Mouse (Mus musculus): Measurements from ENCODE around the gene Spaca7.

Spaca7 gene

GRCm38 (mm10) chr8:12572814-12573534, at the start of gene Spaca7:
Gene Spaca7 (plus strand): TSS chr8:12573029.
- H3K4me3 ChIP-seq (replicated peaks; ENCODE audit: low read length), result no peak within 1 kb of the TSS
- TF ChIP-seq NANOG (IDR thresholded peaks at IDR 0.05; ENCODE audit: borderline replicate concordance, low read length) (no peak), CTCF (conservative IDR thresholded peaks at IDR 0.05; ENCODE audit: low read length) (no peak), POU5F1 (IDR thresholded peaks at IDR 0.05; ENCODE audit: borderline replicate concordance, low read length) (no peak)
- H3K9me3 ChIP-seq (ENCODE audit: low read length), result no peaks in the 10 kb centered on the region

DNA sequence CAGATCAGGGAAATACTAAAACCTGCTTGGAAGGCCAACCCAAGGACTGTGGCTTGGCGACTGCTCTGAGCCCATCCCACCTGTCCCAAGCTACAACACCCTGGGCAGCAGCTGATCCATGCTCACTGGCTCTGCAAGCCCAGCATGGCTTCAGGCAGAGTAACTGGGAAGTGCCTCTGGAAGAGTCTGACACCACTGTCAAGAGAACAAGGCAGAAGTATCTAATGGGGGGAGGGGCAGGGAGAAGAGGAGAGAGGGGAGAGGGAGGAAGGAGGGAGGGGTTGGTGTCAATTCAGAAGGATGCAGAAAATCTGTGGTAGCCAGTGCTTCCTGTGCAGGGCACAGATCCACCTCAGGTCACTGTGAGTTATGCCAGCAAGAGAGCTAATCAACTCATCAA, 48.5 kb upstream of the Spaca7 start:
- H3K36me3 ChIP-seq (ENCODE audit: insufficient read depth, low read length), result no peaks in the 10 kb centered on the region

More at GRCm38 (mm10) chr8:12572814-12573534, at the start of gene Spaca7:
- H3K36me3 ChIP-seq (ENCODE audit: insufficient read depth, low read length), result no peaks in the 10 kb centered on the region
- H3K4me1 ChIP-seq (replicated peaks; ENCODE audit: low read depth, low read length), result peaks cover 5% of the 10 kb centered on the region; the same call in 1 of the 2 replicates
- peaks cover 23% of the 10 kb centered on the region for H3K27me3 ChIP-seq (ENCODE audit: insufficient read depth, low read length)

GRCm38 (mm10) chr8:12528659-12529058, 44.2 kb upstream of the Spaca7 start:
- H3K27me3 ChIP-seq (ENCODE audit: insufficient read depth, low read length), result peaks cover 3% of the 10 kb centered on the region; the same call in 1 of the 2 replicates
- TF ChIP-seq POU5F1 (IDR thresholded peaks at IDR 0.05; ENCODE audit: borderline replicate concordance, low read length), result no peak
- TF ChIP-seq NANOG (IDR thresholded peaks at IDR 0.05; ENCODE audit: borderline replicate concordance, low read length), result no peak
- H3K36me3 ChIP-seq (ENCODE audit: insufficient read depth, low read length), result no peaks in the 10 kb centered on the region
- no peak overlapping the region for H3K4me3 ChIP-seq (replicated peaks; ENCODE audit: low read length)
- H3K9me3 ChIP-seq (ENCODE audit: low read length), result no peaks in the 10 kb centered on the region
- H3K4me1 ChIP-seq (replicated peaks; ENCODE audit: low read depth, low read length), result peaks cover 52% of the 10 kb centered on the region

More for the DNA sequence above, 48.5 kb upstream of the Spaca7 start:
- Histone ChIP-seq H3K9me3 (ENCODE audit: low read length) (peaks cover 4% of the 10 kb centered on the region), H3K4me3 (replicated peaks; ENCODE audit: low read length) (no peak overlapping the region), H3K4me1 (replicated peaks; ENCODE audit: low read depth, low read length) (peaks cover 51% of the 10 kb centered on the region), H3K27me3 (ENCODE audit: insufficient read depth, low read length) (peaks cover 3% of the 10 kb centered on the region; the same call in 1 of the 2 replicates)
- no peak for TF ChIP-seq NANOG (IDR thresholded peaks at IDR 0.05; ENCODE audit: borderline replicate concordance, low read length)
- no peak for TF ChIP-seq POU5F1 (IDR thresholded peaks at IDR 0.05; ENCODE audit: borderline replicate concordance, low read length)
- TF ChIP-seq CTCF (conservative IDR thresholded peaks at IDR 0.05; ENCODE audit: low read length), result no peak

DNA sequence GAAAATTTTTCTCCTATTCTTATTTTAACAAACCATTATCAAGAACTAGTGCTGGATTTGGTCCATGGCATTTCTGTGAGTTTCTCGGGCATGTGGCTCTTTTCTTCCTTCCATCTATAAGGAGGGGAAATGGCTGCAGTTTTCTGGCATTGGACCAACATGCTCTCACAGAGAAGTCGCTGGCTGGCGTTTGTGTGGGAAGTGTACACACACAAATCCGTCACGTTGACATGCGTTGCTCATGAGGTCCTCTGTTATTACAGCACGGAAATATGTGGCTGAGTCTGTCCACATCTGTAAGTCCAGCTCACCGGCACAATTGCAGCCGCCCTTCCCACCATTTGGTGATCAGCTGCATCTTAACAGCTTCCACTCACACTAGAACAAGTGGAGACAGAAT, 37.2 kb upstream of the Spaca7 start:
- TF ChIP-seq NANOG (IDR thresholded peaks at IDR 0.05; ENCODE audit: borderline replicate concordance, low read length) (no peak), CTCF (conservative IDR thresholded peaks at IDR 0.05; ENCODE audit: low read length) (no peak), POU5F1 (IDR thresholded peaks at IDR 0.05; ENCODE audit: borderline replicate concordance, low read length) (no peak)
- Histone ChIP-seq H3K27me3 (ENCODE audit: insufficient read depth, low read length) (no peaks in the 10 kb centered on the region), H3K4me3 (replicated peaks; ENCODE audit: low read length) (peak overlapping the region; percentile 64), H3K9me3 (ENCODE audit: low read length) (no peaks in the 10 kb centered on the region), H3K4me1 (replicated peaks; ENCODE audit: low read depth, low read length) (peaks cover 32% of the 10 kb centered on the region), H3K36me3 (ENCODE audit: insufficient read depth, low read length) (peaks cover 13% of the 10 kb centered on the region)

GRCm38 (mm10) chr8:12536306-12536705, 36.5 kb upstream of the Spaca7 start:
- peaks cover 16% of the 10 kb centered on the region for H3K36me3 ChIP-seq (ENCODE audit: insufficient read depth, low read length)

DNA sequence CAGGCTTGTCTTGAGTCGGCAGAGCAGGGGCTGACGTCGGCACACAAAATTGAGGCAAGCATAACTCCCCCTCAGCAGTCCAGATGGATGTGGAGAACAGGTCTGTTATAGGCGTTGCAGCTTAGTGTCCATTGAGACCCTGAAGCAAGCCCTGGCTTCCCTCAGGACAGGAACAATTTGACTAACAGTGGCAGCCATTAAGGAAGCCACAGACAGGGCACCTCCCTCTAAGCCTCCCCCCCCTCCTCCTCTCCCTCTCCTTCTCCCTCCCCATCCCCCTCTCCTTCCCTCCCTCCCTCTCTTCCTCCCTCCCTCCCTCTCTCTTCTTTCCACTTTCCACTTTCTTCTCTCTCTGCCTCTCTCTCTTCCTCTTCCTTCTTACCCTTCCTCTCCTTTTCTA, 27.6 kb upstream of the Spaca7 start:
- peaks cover 79% of the 10 kb centered on the region for H3K4me1 ChIP-seq (replicated peaks; ENCODE audit: low read depth, low read length)
- H3K27me3 ChIP-seq (ENCODE audit: insufficient read depth, low read length), result peaks cover 3% of the 10 kb centered on the region; the same call in 1 of the 2 replicates
- peak overlapping the region; percentile 59 for H3K4me3 ChIP-seq (replicated peaks; ENCODE audit: low read length)
- no peaks in the 10 kb centered on the region for H3K9me3 ChIP-seq (ENCODE audit: low read length)
- H3K36me3 ChIP-seq (ENCODE audit: insufficient read depth, low read length), result peaks cover 19% of the 10 kb centered on the region
- TF ChIP-seq NANOG (IDR thresholded peaks at IDR 0.05; ENCODE audit: borderline replicate concordance, low read length), result no peak
- no peak for TF ChIP-seq CTCF (conservative IDR thresholded peaks at IDR 0.05; ENCODE audit: low read length)
- TF ChIP-seq POU5F1 (IDR thresholded peaks at IDR 0.05; ENCODE audit: borderline replicate concordance, low read length), result no peak

More at GRCm38 (mm10) chr8:12536306-12536705, 36.5 kb upstream of the Spaca7 start:
- H3K4me1 ChIP-seq (replicated peaks; ENCODE audit: low read depth, low read length), result peaks cover 32% of the 10 kb centered on the region
- no peak for TF ChIP-seq CTCF (conservative IDR thresholded peaks at IDR 0.05; ENCODE audit: low read length)
- no peak for TF ChIP-seq POU5F1 (IDR thresholded peaks at IDR 0.05; ENCODE audit: borderline replicate concordance, low read length)
- TF ChIP-seq NANOG (IDR thresholded peaks at IDR 0.05; ENCODE audit: borderline replicate concordance, low read length), result no peak
- H3K27me3 ChIP-seq (ENCODE audit: insufficient read depth, low read length), result no peaks in the 10 kb centered on the region
- H3K4me3 ChIP-seq (replicated peaks; ENCODE audit: low read length), result peak overlapping the region; percentile 64
- H3K9me3 ChIP-seq (ENCODE audit: low read length), result no peaks in the 10 kb centered on the region

DNA sequence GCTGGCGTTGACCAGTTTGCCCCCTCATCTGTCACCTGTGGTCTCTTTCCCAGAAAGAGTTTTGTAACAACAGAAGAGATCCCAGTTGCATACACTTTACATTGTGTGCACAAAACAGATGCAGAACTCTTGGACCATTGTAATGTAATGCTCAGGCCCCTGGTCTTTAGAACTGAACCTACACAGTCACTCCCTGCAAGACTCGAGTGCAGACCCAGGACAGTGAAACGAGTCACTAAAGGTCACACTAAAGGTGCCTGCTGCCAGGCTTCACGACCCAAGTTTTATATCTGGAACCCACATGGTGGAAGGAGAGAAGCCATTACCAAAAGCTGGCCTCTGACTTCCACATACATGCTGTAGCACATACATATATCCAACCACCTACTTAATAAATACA, 27.2 kb upstream of the Spaca7 start:
- Histone ChIP-seq H3K9me3 (ENCODE audit: low read length) (no peaks in the 10 kb centered on the region), H3K27me3 (ENCODE audit: insufficient read depth, low read length) (peaks cover 6% of the 10 kb centered on the region; the same call in 1 of the 2 replicates), H3K36me3 (ENCODE audit: insufficient read depth, low read length) (peaks cover 14% of the 10 kb centered on the region), H3K4me3 (replicated peaks; ENCODE audit: low read length) (no peak overlapping the region; the same call in 1 of the 2 replicates), H3K4me1 (replicated peaks; ENCODE audit: low read depth, low read length) (peaks cover 79% of the 10 kb centered on the region)
- TF ChIP-seq NANOG (IDR thresholded peaks at IDR 0.05; ENCODE audit: borderline replicate concordance, low read length) (peak; percentile 36; the same call in 1 of the 2 replicates), CTCF (conservative IDR thresholded peaks at IDR 0.05; ENCODE audit: low read length) (no peak)

DNA sequence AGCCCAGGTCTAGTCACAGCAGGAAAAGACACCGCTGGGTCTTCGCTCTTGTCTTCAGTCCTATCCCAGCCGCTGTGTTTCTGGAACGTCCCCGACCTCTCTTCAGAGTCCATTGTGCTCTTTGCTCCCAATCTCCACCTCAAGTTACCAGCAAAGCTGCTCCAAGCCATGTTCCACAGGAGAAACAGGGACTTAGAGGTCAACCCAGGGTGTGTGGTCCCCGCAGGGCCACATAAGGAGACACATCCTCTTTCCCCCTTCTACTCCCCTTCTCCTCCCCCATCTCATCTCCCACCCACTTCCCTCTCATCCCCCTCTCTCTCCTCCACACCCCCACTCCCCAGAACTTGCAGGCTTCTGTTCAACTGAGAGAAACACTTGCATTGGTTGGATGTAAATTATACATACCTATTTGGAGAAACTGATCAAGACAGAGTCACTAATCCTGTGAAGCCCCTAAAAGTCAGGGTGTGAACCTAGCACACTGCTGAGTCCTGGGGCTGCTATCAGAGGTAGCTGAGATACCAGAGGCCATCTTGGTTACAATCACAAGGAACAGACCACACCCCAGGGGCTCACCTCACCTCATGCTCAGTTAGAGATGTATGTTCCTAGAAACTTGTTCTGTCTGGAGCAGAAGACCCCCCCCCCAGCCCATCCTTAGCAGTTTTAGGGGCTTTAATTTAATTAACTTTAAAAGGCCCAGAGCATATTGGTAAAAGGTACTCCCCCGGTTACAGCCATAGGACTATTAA, 25.2 kb upstream of the Spaca7 start:
- TF ChIP-seq NANOG (IDR thresholded peaks at IDR 0.05; ENCODE audit: borderline replicate concordance, low read length), result no peak
- no peak for TF ChIP-seq POU5F1 (IDR thresholded peaks at IDR 0.05; ENCODE audit: borderline replicate concordance, low read length)
- no peak for TF ChIP-seq CTCF (conservative IDR thresholded peaks at IDR 0.05; ENCODE audit: low read length)
- H3K27me3 ChIP-seq (ENCODE audit: insufficient read depth, low read length), result peaks cover 6% of the 10 kb centered on the region; the same call in 1 of the 2 replicates
- peaks cover 65% of the 10 kb centered on the region for H3K4me1 ChIP-seq (replicated peaks; ENCODE audit: low read depth, low read length)
- H3K4me3 ChIP-seq (replicated peaks; ENCODE audit: low read length), result peak overlapping the region; percentile 35
- H3K9me3 ChIP-seq (ENCODE audit: low read length), result peaks cover 6% of the 10 kb centered on the region
- H3K36me3 ChIP-seq (ENCODE audit: insufficient read depth, low read length), result peaks cover 4% of the 10 kb centered on the region

All from E14TG2a.4 (cell line).